Mouse (Mus musculus) G1E (cell line): ENCODE measurements at regions not wholly inside any gene's neighbourhood (a gene's known extent, or its start where the extent isn't known, plus 50 kb on each side); places are given as distances from the start of the nearest gene placed in this dataset.

Experiments
- ATAC-seq: 2 replicates; pipeline ENCODE4 v1.8.0; 2016; ENCODE audit warnings: mild to moderate bottlenecking; ENCODE audit not compliant: insufficient number of reproducible peaks, poor library complexity, low FRiP score, severe bottlenecking; ENCODE audit errors: extremely low read depth
- DNase-seq: peaks from one replicate; pipeline ENCODE4 v3.0.0; 2012; ENCODE audit warnings: low spot score
- H3K27me3 ChIP-seq: 2 replicates; pipeline ENCODE4 v1.6.1; 2012; ENCODE audit warnings: mild to moderate bottlenecking, low read length, inconsistent platforms; ENCODE audit not compliant: insufficient read depth
- H3K36me3 ChIP-seq: replicated peaks from 2 replicates; pipeline ENCODE3; 2012; ENCODE audit warnings: mild to moderate bottlenecking, inconsistent platforms
- H3K4me1 ChIP-seq: 2 replicates; pipeline ENCODE4 v1.6.1; 2012; ENCODE audit warnings: low read depth, low read length, inconsistent platforms, mixed read lengths; ENCODE audit not compliant: insufficient read depth
- H3K4me3 ChIP-seq: 2 replicates; pipeline ENCODE4 v1.5.1; 2012; ENCODE audit warnings: low read depth, mild to moderate bottlenecking, inconsistent platforms, low read length, moderate library complexity, mixed read lengths
- H3K9me3 ChIP-seq: replicated peaks from 2 replicates; pipeline ENCODE4 v1.6.1; 2012; ENCODE audit warnings: inconsistent platforms
- CTCF ChIP-seq: IDR thresholded peaks from 2 replicates; pipeline ENCODE4 v1.5.1; 2012; ENCODE audit warnings: low read depth, low read length, inconsistent platforms, mixed read lengths
- GATA1 ChIP-seq: IDR thresholded peaks from 2 replicates; pipeline ENCODE4 v1.6.1; 2012; ENCODE audit warnings: borderline replicate concordance, low read length, inconsistent platforms, mixed read lengths
- GATA2 ChIP-seq: IDR thresholded peaks from 2 replicates; pipeline ENCODE4 v1.6.1; 2012; ENCODE audit warnings: low read depth, low read length, inconsistent platforms, borderline replicate concordance
- POLR2AphosphoS5 ChIP-seq: IDR thresholded peaks from 2 replicates; pipeline ENCODE4 v1.6.1; 2012; ENCODE audit warnings: low read depth, low read length, inconsistent platforms; ENCODE audit not compliant: insufficient replicate concordance
- TAL1 ChIP-seq: conservative IDR thresholded peaks from 2 replicates; pipeline ENCODE4 v1.6.1; 2012; ENCODE audit warnings: low read depth, low read length, inconsistent platforms, mixed read lengths

- ATAC-seq, result no peak
- Histone ChIP-seq H3K27me3 (no peaks in the 10 kb centered on the region), H3K4me3 (no peak overlapping the region), H3K4me1 (no peaks in the 10 kb centered on the region), H3K9me3 (peaks cover 80% of the 10 kb centered on the region), H3K36me3 (no peaks in the 10 kb centered on the region)
- DNase-seq, result no peak
- TF ChIP-seq GATA2, result no peak
- TF ChIP-seq TAL1, result no peak
- no peak for TF ChIP-seq POLR2AphosphoS5
- no peak for TF ChIP-seq CTCF
- TF ChIP-seq GATA1, result no peak
Measured at GRCm38 (mm10) chr12:106527699-106528434, 517.8 kb downstream of the Vrk1 start.

- TF ChIP-seq CTCF, result no peak
- no peak for TF ChIP-seq GATA2
- ATAC-seq (no peak), DNase-seq (no peak)
- H3K4me1 ChIP-seq, result no peaks in the 10 kb centered on the region
- H3K4me3 ChIP-seq, result no peak overlapping the region
- H3K9me3 ChIP-seq, result peaks cover 80% of the 10 kb centered on the region
- no peaks in the 10 kb centered on the region for H3K27me3 ChIP-seq
- no peaks in the 10 kb centered on the region for H3K36me3 ChIP-seq
Measured at GRCm38 (mm10) chr12:106528521-106528920, 518.5 kb downstream of the Vrk1 start.

GRCm38 (mm10) chr12:106529175-106529574 is 519.1 kb downstream of the Vrk1 start:
- TF ChIP-seq GATA1 (no peak), CTCF (no peak), GATA2 (no peak)
- Histone ChIP-seq H3K36me3 (no peaks in the 10 kb centered on the region), H3K4me1 (no peaks in the 10 kb centered on the region), H3K9me3 (peaks cover 81% of the 10 kb centered on the region), H3K27me3 (no peaks in the 10 kb centered on the region), H3K4me3 (no peak overlapping the region)
- DNase-seq, result no peak
- ATAC-seq, result no peak

GRCm38 (mm10) chr12:106535086-106535485 is 525.1 kb downstream of the Vrk1 start:
- H3K4me3 ChIP-seq, result peak overlapping the region; percentile 10; the same call in 1 of the 2 replicates
- TF ChIP-seq TAL1 (no peak), GATA2 (no peak)
- H3K9me3 ChIP-seq, result peaks cover 84% of the 10 kb centered on the region
- no peaks in the 10 kb centered on the region for H3K27me3 ChIP-seq
- DNase-seq (no peak), ATAC-seq (no peak)
- no peaks in the 10 kb centered on the region for H3K36me3 ChIP-seq
- no peaks in the 10 kb centered on the region for H3K4me1 ChIP-seq

- Histone ChIP-seq H3K9me3 (peaks cover 85% of the 10 kb centered on the region), H3K4me3 (no peak overlapping the region)
- ATAC-seq, result no peak
Measured at GRCm38 (mm10) chr12:106535628-106536288, 525.7 kb downstream of the Vrk1 start.

GRCm38 (mm10) chr12:106536289-106536636 is 526.2 kb downstream of the Vrk1 start:
- Histone ChIP-seq H3K4me3 (no peak overlapping the region), H3K36me3 (no peaks in the 10 kb centered on the region), H3K4me1 (no peaks in the 10 kb centered on the region), H3K9me3 (peaks cover 85% of the 10 kb centered on the region), H3K27me3 (no peaks in the 10 kb centered on the region)
- DNase-seq, result no peak
- ATAC-seq, result no peak
- TF ChIP-seq GATA2, result no peak
- no peak for TF ChIP-seq GATA1
- TF ChIP-seq CTCF, result no peak
- TF ChIP-seq POLR2AphosphoS5, result no peak

More at GRCm38 (mm10) chr12:106535628-106536288, 525.7 kb downstream of the Vrk1 start:
- no peaks in the 10 kb centered on the region for H3K27me3 ChIP-seq
- no peak for DNase-seq
- H3K36me3 ChIP-seq, result no peaks in the 10 kb centered on the region
- no peaks in the 10 kb centered on the region for H3K4me1 ChIP-seq
- TF ChIP-seq POLR2AphosphoS5, result no peak
- TF ChIP-seq GATA2, result no peak
- TF ChIP-seq GATA1, result no peak
- no peak for TF ChIP-seq TAL1
- TF ChIP-seq CTCF, result no peak

GRCm38 (mm10) chr12:106540003-106540402 is 530.0 kb downstream of the Vrk1 start:
- TF ChIP-seq POLR2AphosphoS5 (no peak), CTCF (no peak), GATA2 (no peak), GATA1 (no peak), TAL1 (no peak)
- Histone ChIP-seq H3K36me3 (no peaks in the 10 kb centered on the region), H3K4me1 (no peaks in the 10 kb centered on the region), H3K9me3 (peaks cover 84% of the 10 kb centered on the region), H3K4me3 (no peak overlapping the region), H3K27me3 (no peaks in the 10 kb centered on the region)
- ATAC-seq (no peak), DNase-seq (no peak)
